In genomic region chr8:61606795-61607462, GRCm38 (mm10) we compare ENCODE assay signal across 8 mouse cellular contexts.
DNase-seq lines count a peak whose midpoint lies in the region; ATAC-seq lines count a peak whose summit lies in the region.

No protein-coding gene starts in this region.

- WGBS in intestine, embryonic 14.5 days: 6% methylated on average over 8 of the region's 8 CpGs
- 12% methylated on average over 6 of the region's 8 CpGs for WGBS in macrophage (ENCODE audit: missing documents)

- H3K27me3 ChIP-seq in intestine, embryonic 14.5 days (replicated peaks; ENCODE audit: control insufficient read depth, insufficient read depth, low read length): no peaks in the 10 kb centered on the region

- peaks cover 13% of the 10 kb centered on the region for H3K4me1 ChIP-seq in intestine, embryonic 14.5 days (replicated peaks; ENCODE audit: control insufficient read depth, insufficient read depth, low read length)

- no peak overlapping the region for H3K4me3 ChIP-seq in intestine, embryonic 14.5 days (ENCODE audit: low read depth, low read length)
- H3K4me3 ChIP-seq in macrophage (ENCODE audit: inconsistent target): no peak overlapping the region

- H3K4me2 ChIP-seq in intestine, embryonic 14.5 days (ENCODE audit: low read length): peak overlapping the region; percentile 38

- no peaks in the 10 kb centered on the region for H3K79me2 ChIP-seq in macrophage (ENCODE audit: inconsistent target)

- peak overlapping the region; percentile 98 for H3K27ac ChIP-seq in intestine, embryonic 14.5 days (ENCODE audit: low read depth)
- peak overlapping the region; percentile 43 for H3K27ac ChIP-seq in macrophage

- DNase-seq in Muller cell, postnatal 12 days (ENCODE audit: inconsistent ontology term): peak; percentile 97
- peak; percentile 76 for DNase-seq in embryo, embryonic 9.5 days (ENCODE audit: extremely low spot score)
- DNase-seq in gastrocnemius, postnatal 4 days (ENCODE audit: low spot score in 2 of 2): peak; percentile 45 to 75
- DNase-seq in intestine, embryonic 14.5 days (ENCODE audit: low spot score): peak; percentile 62
- peak; percentile 6 to 33 for DNase-seq in left cerebral cortex, adult 9 months (ENCODE audit: low spot score in 2 of 2)
- peak; percentile 42 for DNase-seq in right cerebral cortex, postnatal 25 days
- no peak for DNase-seq in c-Kit-positive CD71-positive TER-119-positive erythroid progenitor cells, embryonic 14.5 days (ENCODE audit: low spot score)

- H3K36me3 ChIP-seq in intestine, embryonic 14.5 days (ENCODE audit: control insufficient read depth, insufficient read depth, low read length): no peaks in the 10 kb centered on the region
- no peaks in the 10 kb centered on the region for H3K36me3 ChIP-seq in macrophage (ENCODE audit: inconsistent target)

- peak; percentile 90 for ATAC-seq in intestine, embryonic 14.5 days (replicated peaks; ENCODE audit: low FRiP score, low TSS enrichment, low read depth)

- H3K9me3 ChIP-seq in intestine, embryonic 14.5 days (ENCODE audit: control insufficient read depth, low read length): no peaks in the 10 kb centered on the region

- H3K9ac ChIP-seq in intestine, embryonic 14.5 days (ENCODE audit: low read length): no peak overlapping the region
